Mouse (Mus musculus) embryonic fibroblast, embryonic 13.5 days (primary cell): Measurements from ENCODE around the gene Fuz.

Experiments
- CTCF ChIP-seq: IDR thresholded peaks from 2 replicates; pipeline ENCODE4 v1.5.1; 2011; ENCODE audit warnings: mild to moderate bottlenecking, control low read depth, low read length, moderate library complexity, borderline replicate concordance; ENCODE audit not compliant: insufficient read depth
- POLR2A ChIP-seq: IDR thresholded peaks from 2 replicates; pipeline ENCODE4 v1.6.1; 2011; ENCODE audit warnings: low read depth, mild to moderate bottlenecking, control low read depth, low read length, moderate library complexity

GRCm38 (mm10) chr7:44905430-44905829 lies 9.6 kb downstream of the Fuz start:
- no peak for TF ChIP-seq POLR2A
- TF ChIP-seq CTCF: 0 out of 2 replicates have a peak, but pooled peaks have one; percentile 1
